Mouse (Mus musculus): ENCODE measurements around the gene Il17d. TPM values are rescaled to one million over a fixed set of nuclear protein-coding genes. Genes with fewer than 3 reads are reported as not detected.

The Il17d gene
- polyA plus RNA-seq, 1 experiment = 4.3 TPM

DNA sequence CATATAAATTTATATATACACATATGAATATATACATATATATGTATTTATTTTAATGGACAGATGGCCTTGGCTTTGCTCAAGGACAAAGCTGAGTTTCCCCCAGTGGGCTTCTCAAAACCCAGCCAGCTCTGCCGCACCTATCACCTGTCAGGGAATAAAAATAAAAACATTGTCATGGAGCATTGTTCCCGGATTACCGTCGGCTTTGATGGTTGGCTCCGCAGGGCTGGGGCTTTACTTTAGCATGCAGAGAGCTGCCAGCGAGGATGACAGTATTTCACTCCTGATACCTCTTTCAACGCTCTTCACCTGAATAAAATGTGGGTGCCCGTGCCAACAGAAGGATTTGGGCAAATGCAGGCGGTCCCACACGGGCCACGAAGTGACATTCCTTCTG lies 9.3 kb downstream of the Il17d start:
- H3K4me1 ChIP-seq (replicated peaks; ENCODE audit: control insufficient read depth, insufficient read depth, low read length) = 0 out of 2 replicates have a peak, but pooled peaks cover 3% of the 10 kb centered on the region
- DNase-seq = no peak
- TF ChIP-seq CTCF (IDR thresholded peaks at IDR 0.05; ENCODE audit: borderline replicate concordance, control insufficient read depth, extremely low read depth, insufficient read depth, low read length, poor library complexity) (no peak), POLR2A (IDR thresholded peaks at IDR 0.05; ENCODE audit: control insufficient read depth, extremely low read depth, insufficient read depth, low read length, poor library complexity) (no peak)
- H3K27ac ChIP-seq (ENCODE audit: control insufficient read depth, insufficient read depth, low read length) = no peak overlapping the region
- H3K27me3 ChIP-seq (ENCODE audit: control insufficient read depth, insufficient read depth, low read length) = no peaks in the 10 kb centered on the region
- no peak overlapping the region for H3K4me3 ChIP-seq (ENCODE audit: control insufficient read depth, insufficient read depth, low read length)
- no peaks in the 10 kb centered on the region for H3K36me3 ChIP-seq (ENCODE audit: control insufficient read depth, insufficient read depth, low read length)
- 95% methylated on average over 11 of the region's 11 CpGs for WGBS

DNA sequence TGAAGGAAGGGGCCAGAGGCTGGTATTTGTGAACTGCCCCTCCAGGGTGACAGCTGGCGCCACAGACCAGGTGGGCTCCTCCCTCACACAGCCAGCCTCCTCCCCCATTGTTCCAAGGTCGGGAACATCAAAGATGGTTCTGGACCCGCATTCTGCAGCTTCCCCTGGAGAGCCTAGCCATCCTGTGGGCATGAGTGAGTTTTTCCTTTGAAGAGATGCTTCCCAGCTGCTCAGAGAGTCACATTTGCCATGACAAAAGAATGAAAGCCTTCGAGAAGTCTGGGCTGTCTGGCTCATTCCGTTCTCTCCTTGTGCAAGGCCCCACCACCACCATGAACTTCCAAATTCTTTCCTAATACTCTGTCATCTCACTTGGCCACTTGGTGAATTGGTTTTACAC lies 9.8 kb downstream of the Il17d start:
- no peak overlapping the region for H3K4me3 ChIP-seq (ENCODE audit: control insufficient read depth, insufficient read depth, low read length)
- H3K27ac ChIP-seq (ENCODE audit: control insufficient read depth, insufficient read depth, low read length) = no peak overlapping the region
- no peak for DNase-seq
- no peak for TF ChIP-seq POLR2A (IDR thresholded peaks at IDR 0.05; ENCODE audit: control insufficient read depth, extremely low read depth, insufficient read depth, low read length, poor library complexity)
- TF ChIP-seq CTCF (IDR thresholded peaks at IDR 0.05; ENCODE audit: borderline replicate concordance, control insufficient read depth, extremely low read depth, insufficient read depth, low read length, poor library complexity) = no peak
- 0 out of 2 replicates have a peak, but pooled peaks cover 3% of the 10 kb centered on the region for H3K4me1 ChIP-seq (replicated peaks; ENCODE audit: control insufficient read depth, insufficient read depth, low read length)
- 77% methylated on average over 5 of the region's 5 CpGs for WGBS
- no peaks in the 10 kb centered on the region for H3K27me3 ChIP-seq (ENCODE audit: control insufficient read depth, insufficient read depth, low read length)
- no peaks in the 10 kb centered on the region for H3K36me3 ChIP-seq (ENCODE audit: control insufficient read depth, insufficient read depth, low read length)

DNA sequence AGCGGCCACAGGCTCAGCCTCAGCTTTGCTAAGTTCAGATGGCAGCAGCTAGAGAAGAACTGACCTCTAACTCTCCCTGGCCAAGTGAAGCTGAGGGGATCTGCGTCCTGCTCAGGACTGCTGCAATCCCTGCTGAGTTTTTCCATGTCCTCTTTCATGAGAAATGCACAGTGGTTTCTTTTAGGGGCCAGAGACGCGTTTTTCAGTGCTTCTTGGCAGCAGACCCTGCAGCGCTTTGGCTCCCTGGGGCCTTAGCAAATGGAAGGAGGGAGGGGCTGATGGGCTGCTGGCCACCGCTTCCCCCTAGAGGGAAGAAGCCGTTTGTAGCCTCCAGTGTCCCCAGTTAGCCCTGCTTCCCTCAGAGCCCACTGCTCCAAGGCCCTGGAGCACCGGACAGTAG lies 10.4 kb downstream of the Il17d start:
- Histone ChIP-seq H3K4me3 (ENCODE audit: control insufficient read depth, insufficient read depth, low read length) (no peak overlapping the region), H3K4me1 (replicated peaks; ENCODE audit: control insufficient read depth, insufficient read depth, low read length) (0 out of 2 replicates have a peak, but pooled peaks cover 3% of the 10 kb centered on the region), H3K36me3 (ENCODE audit: control insufficient read depth, insufficient read depth, low read length) (no peaks in the 10 kb centered on the region), H3K27me3 (ENCODE audit: control insufficient read depth, insufficient read depth, low read length) (no peaks in the 10 kb centered on the region), H3K27ac (ENCODE audit: control insufficient read depth, insufficient read depth, low read length) (no peak overlapping the region)
- 72% methylated on average over 8 of the region's 8 CpGs for WGBS
- TF ChIP-seq CTCF (IDR thresholded peaks at IDR 0.05; ENCODE audit: borderline replicate concordance, control insufficient read depth, extremely low read depth, insufficient read depth, low read length, poor library complexity) = no peak
- TF ChIP-seq POLR2A (IDR thresholded peaks at IDR 0.05; ENCODE audit: control insufficient read depth, extremely low read depth, insufficient read depth, low read length, poor library complexity) = no peak
- DNase-seq = no peak

DNA sequence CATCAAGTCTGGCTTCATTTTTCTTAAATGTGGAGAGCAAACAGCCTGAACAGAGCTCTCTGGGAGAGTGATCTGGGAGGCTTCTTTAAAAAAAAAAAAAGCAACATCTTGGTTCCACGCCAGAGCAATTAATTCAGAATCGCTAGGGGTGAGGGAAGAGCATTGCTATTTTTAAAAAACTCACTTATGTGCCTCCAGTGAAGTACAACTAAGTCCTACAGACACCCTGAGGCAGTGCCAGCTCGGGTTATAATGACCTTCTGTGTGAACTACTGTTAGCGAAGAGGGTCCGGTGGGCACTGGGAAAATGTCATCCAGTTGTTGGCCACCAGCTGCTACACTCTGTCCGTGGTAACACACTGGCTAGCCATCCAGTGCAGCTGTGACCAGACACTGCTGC lies 11.1 kb downstream of the Il17d start:
- no peak for TF ChIP-seq POLR2A (IDR thresholded peaks at IDR 0.05; ENCODE audit: control insufficient read depth, extremely low read depth, insufficient read depth, low read length, poor library complexity)
- TF ChIP-seq CTCF (IDR thresholded peaks at IDR 0.05; ENCODE audit: borderline replicate concordance, control insufficient read depth, extremely low read depth, insufficient read depth, low read length, poor library complexity) = no peak
- Histone ChIP-seq H3K27me3 (ENCODE audit: control insufficient read depth, insufficient read depth, low read length) (no peaks in the 10 kb centered on the region), H3K36me3 (ENCODE audit: control insufficient read depth, insufficient read depth, low read length) (no peaks in the 10 kb centered on the region), H3K4me1 (replicated peaks; ENCODE audit: control insufficient read depth, insufficient read depth, low read length) (0 out of 2 replicates have a peak, but pooled peaks cover 3% of the 10 kb centered on the region), H3K4me3 (ENCODE audit: control insufficient read depth, insufficient read depth, low read length) (no peak overlapping the region), H3K27ac (ENCODE audit: control insufficient read depth, insufficient read depth, low read length) (no peak overlapping the region)
- WGBS = 70% methylated on average over 6 of the region's 6 CpGs
- no peak for DNase-seq

DNA sequence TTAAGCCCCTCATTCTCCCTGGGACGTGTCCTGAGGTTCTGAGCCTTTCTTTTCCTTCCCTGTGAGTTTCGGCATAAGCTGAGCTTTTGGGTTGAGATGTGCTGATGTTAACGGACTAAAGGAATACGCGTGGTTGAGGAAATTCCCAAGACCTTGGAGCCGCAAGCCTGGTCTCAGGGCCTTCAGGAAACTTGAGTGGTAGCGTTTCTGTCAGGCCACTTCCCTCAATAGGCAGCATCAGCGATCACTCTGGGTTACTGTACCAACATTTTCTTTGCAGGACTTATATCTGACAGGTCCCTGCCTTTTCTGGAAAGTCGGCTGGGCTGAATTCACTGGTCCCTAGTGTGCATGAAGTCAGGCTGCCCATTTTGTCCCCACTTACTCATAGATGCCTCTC lies 12.2 kb downstream of the Il17d start:
- H3K27me3 ChIP-seq (ENCODE audit: control insufficient read depth, insufficient read depth, low read length) = no peaks in the 10 kb centered on the region
- WGBS = 93% methylated on average over 9 of the region's 9 CpGs
- TF ChIP-seq CTCF (IDR thresholded peaks at IDR 0.05; ENCODE audit: borderline replicate concordance, control insufficient read depth, extremely low read depth, insufficient read depth, low read length, poor library complexity) (no peak), POLR2A (IDR thresholded peaks at IDR 0.05; ENCODE audit: control insufficient read depth, extremely low read depth, insufficient read depth, low read length, poor library complexity) (no peak)
- H3K36me3 ChIP-seq (ENCODE audit: control insufficient read depth, insufficient read depth, low read length) = no peaks in the 10 kb centered on the region
- H3K4me3 ChIP-seq (ENCODE audit: control insufficient read depth, insufficient read depth, low read length) = no peak overlapping the region
- 0 out of 2 replicates have a peak, but pooled peaks cover 3% of the 10 kb centered on the region for H3K4me1 ChIP-seq (replicated peaks; ENCODE audit: control insufficient read depth, insufficient read depth, low read length)
- no peak overlapping the region for H3K27ac ChIP-seq (ENCODE audit: control insufficient read depth, insufficient read depth, low read length)
- no peak for DNase-seq

DNA sequence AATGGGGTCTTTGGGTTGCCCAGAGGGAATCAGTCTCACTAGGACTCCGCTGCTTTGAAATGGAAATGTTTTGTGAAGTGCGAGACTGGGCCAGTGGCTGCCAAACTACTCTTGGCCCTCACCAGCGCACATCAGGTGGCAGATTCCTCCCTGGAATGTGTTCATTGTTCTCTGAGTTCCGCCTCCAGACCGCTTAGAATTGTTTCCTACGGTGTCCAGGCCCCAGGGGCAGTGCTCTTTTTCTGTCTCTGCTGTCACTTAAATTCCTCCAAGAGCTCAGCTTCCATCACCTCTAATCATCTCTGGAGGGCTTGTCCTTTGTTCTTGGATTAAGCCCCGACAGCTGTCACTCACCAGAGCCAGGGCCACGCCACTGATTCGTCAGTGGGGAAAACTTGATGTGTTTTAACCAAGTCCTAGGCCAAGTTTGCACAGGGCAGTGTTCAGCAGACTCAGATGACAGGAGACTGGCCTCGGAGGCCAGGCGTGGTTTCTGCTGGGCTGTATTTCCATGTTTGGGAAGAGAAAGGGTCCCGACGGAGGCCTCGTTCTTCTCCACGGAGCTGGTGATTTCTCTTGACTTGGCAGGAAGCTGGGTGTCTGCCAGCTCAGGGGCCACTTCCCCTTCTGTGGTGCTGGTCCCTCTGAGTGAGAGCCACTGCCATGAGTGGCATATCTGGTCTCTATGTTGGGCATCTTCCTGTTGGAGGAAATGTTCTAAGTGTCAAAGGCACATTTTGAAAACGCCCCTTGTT lies 12.9 kb downstream of the Il17d start:
- Histone ChIP-seq H3K4me3 (ENCODE audit: control insufficient read depth, insufficient read depth, low read length) (no peak overlapping the region), H3K4me1 (replicated peaks; ENCODE audit: control insufficient read depth, insufficient read depth, low read length) (peaks cover 3% of the 10 kb centered on the region; the same call in 1 of the 2 replicates), H3K27ac (ENCODE audit: control insufficient read depth, insufficient read depth, low read length) (no peak overlapping the region), H3K27me3 (ENCODE audit: control insufficient read depth, insufficient read depth, low read length) (no peaks in the 10 kb centered on the region), H3K36me3 (ENCODE audit: control insufficient read depth, insufficient read depth, low read length) (no peaks in the 10 kb centered on the region)
- TF ChIP-seq POLR2A (IDR thresholded peaks at IDR 0.05; ENCODE audit: control insufficient read depth, extremely low read depth, insufficient read depth, low read length, poor library complexity) (no peak), CTCF (IDR thresholded peaks at IDR 0.05; ENCODE audit: borderline replicate concordance, control insufficient read depth, extremely low read depth, insufficient read depth, low read length, poor library complexity) (no peak)
- WGBS = 43% methylated on average over 16 of the region's 16 CpGs
- no peak for DNase-seq
